Mouse (Mus musculus) retina, postnatal 1 day (tissue): ENCODE measurements around the gene Apobec3.
A peak's percentile ranks its signal among the peaks of the same experiment; 100 is the strongest.
"Not testable (repeated sequence)": the region's sequence is repeated elsewhere in the genome, so short reads cannot be mapped to it uniquely, and the experiment has no call there.

Experiments used
- DNase-seq: peaks from one replicate; pipeline ENCODE4 v3.0.0-alpha.2; 2012

Apobec3 gene

GRCm38 (mm10) chr15:79928736-79929135 lies 37.3 kb downstream of the Apobec3 start:
- DNase-seq = no peak

GRCm38 (mm10) chr15:79929734-79930133 lies 38.3 kb downstream of the Apobec3 start:
- no peak for DNase-seq

DNA sequence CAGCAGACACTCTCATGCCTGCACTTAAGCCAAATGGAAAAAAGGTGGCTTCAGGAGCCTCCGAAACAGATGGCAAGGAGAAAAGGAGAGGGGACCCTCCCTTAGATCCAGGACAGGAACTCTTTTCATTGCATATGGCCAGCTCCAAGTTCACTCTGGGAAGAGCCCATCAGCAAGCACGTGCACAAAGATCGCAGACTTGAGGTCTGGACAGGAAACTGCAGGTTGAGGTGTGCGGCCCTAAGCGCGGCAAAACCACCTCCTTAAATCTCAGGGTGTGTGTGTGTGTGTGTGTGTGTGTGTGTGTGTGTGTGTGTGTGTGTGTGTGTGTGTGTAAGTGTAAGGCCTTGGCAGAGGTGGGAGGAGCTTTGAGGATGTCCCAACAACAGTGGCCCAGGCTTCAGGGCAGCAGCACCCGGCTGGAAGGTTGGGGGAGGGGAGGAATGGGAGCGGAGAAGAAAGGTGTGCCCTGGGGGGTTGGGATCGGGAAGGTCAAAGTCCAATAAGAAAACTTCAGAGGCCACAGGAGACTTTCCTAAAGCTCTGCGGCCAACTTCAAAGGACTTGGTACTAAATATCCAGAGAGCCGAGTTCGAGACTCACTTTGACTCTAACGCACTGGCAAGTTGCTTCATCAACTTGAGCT lies 40.2 kb downstream of the Apobec3 start:
- no peak for DNase-seq

DNA sequence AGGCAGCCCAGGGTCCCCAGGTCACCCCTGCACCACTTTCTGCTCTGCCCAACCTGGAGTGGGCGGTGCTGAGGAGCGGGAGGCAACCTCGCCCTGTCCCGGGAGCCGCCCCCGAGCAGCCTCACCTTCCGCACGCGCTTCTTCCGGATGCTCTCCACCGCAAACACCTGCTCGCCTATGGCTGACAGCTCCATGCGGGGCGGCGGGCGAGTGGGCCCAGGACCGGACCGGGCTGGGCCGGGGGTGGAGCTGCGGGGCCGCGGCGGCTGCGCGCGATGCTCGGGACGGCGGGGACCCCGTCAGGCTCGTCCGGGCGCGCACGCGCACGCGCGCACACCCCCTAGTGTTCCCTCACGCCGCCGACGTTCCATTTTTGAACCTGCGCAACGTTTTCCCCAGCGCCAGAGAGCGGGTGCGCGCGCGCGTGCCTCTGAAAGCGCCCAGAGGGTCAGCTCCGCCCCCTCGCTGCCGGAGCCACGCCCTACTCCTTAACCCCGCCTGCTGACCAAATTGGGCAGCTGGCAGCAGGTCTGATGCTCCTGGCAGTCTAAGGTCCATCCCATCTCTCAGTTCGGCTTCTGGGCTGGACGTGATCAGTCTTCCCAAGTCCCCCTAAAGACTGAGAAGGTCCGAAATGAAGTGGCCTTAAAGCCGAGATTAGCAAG lies 41.0 kb downstream of the Apobec3 start:
- DNase-seq = peak; percentile 93

DNA sequence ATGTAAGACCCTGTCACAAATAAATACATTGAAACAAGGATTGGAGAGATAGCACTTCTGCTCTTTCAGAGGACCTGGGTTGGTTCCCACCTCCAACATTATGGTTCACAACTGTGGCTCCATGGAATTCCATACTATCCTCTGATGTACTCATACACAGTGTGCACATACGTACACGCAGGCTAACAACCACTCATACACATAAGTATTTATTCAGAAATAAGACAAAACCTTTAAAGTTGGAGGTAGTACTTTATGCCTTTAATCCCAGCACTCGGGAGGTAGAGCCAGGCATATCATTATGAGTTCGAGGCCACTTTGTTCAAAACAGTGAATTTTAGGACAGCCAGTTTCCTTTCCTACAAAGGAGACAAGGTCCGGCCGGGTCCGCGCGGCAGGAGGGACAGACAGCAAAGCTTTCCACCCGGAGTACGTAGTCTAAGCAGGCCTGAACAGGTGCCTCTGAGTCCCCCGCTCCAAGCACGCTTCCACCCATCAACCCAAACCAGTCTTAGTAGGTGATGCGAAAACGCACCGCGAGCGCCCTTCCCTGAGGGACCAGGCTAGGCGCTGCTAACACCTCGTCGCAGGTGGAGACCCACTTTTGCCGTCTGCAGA lies 41.7 kb downstream of the Apobec3 start:
- DNase-seq = no peak

GRCm38 (mm10) chr15:79933670-79934514 lies 42.4 kb downstream of the Apobec3 start:
- no peak for DNase-seq

- DNase-seq = no peak
These were observed 43.3 kb downstream of the Apobec3 start for GRCm38 (mm10) chr15:79934776-79935175.

- no peak for DNase-seq
These were observed 44.4 kb downstream of the Apobec3 start for GRCm38 (mm10) chr15:79935654-79936373.

GRCm38 (mm10) chr15:79936374-79936751 lies 44.9 kb downstream of the Apobec3 start:
- no peak for DNase-seq

GRCm38 (mm10) chr15:79939020-79939419 lies 47.6 kb downstream of the Apobec3 start:
- no peak for DNase-seq

GRCm38 (mm10) chr15:79939501-79939900 lies 48.0 kb downstream of the Apobec3 start:
- DNase-seq = not testable (repeated sequence)

DNA sequence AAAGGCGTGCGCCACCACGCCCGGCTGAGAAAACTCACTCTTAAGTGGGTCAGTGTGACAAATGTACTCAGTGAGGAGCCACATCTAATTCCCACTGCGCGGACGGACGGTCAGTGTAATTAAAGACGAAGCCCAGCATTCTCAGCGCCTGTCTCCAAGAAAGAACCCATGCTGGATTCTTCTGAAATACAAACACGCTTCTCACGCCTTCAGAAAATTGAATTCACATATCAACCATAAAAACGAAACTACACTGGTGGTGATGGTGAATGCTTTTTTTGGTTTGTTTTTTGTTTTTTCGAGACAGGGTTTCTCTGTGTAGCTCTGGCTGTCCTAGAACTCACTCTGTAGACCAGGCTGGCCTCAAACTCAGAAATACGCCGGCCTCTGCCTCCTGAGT lies 48.5 kb downstream of the Apobec3 start:
- no peak for DNase-seq

GRCm38 (mm10) chr15:79940932-79941331 lies 49.5 kb downstream of the Apobec3 start:
- DNase-seq = peak; percentile 76

DNA sequence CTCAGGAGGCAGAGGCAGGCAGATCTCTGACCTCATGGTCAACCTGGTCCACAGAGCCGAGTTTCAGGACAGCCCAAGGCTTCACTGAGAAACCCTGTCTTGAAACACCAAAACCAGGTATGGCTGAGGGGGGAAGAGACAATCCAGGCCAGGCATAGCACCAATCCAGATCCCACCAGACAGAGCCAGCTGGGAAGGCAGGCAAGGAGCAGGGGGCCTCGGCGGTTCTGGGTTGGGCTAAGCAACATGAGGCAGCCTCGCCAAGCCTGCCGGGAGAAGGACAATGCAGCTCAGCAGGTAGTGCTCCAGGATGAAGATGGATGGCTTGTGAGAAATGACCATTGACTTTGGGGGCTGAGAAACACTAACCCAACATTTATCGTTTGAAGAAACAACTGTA lies 51.1 kb downstream of the Apobec3 start:
- no peak for DNase-seq

- no peak for DNase-seq
These were observed 52.1 kb downstream of the Apobec3 start for GRCm38 (mm10) chr15:79943584-79943983.

DNA sequence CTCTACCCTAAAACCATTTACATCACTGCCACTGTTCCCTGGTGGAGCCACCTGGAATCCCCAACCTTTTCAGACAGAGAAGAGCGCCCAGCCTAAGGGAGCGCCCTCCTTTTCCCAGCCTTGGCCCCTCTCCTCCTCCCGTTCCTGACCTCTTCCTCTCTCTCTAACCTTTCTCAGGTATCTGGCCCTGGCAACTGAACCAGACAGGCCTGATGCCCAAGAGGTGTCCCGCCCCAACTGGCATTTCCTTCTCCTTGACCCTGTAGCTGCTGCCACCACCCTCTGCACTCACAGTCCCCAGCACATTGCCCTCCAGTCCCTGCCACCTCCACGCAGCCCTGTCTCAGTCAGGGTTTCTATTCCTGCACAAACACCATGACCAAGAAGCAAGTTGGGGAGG lies 53.5 kb downstream of the Apobec3 start:
- no peak for DNase-seq

GRCm38 (mm10) chr15:79946022-79946421 lies 54.6 kb downstream of the Apobec3 start:
- peak; percentile 89 for DNase-seq

GRCm38 (mm10) chr15:79946790-79947189 lies 55.3 kb downstream of the Apobec3 start:
- peak; percentile 53 for DNase-seq

DNA sequence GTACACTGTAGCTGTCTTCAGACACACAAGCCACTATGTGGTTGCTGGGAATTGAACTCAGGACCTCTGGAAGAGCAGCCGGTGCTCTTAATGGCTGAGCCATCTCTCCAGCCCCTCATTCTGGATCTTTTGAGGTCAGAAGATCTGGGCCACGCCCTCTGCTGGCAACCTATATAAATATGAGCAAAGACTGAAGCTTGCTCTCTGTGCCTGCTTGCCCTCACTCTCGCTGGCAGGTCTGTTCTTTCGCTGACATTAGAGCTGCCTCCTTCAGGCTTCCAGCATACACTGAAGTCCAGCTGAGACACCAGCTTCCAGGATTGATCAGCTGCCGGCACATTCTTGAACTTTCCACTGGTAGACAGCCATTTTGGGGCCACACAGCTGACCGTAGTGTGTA lies 56.2 kb downstream of the Apobec3 start:
- DNase-seq = no peak

GRCm38 (mm10) chr15:79950250-79951025 lies 59.0 kb downstream of the Apobec3 start:
- peak; percentile 91 for DNase-seq

DNA sequence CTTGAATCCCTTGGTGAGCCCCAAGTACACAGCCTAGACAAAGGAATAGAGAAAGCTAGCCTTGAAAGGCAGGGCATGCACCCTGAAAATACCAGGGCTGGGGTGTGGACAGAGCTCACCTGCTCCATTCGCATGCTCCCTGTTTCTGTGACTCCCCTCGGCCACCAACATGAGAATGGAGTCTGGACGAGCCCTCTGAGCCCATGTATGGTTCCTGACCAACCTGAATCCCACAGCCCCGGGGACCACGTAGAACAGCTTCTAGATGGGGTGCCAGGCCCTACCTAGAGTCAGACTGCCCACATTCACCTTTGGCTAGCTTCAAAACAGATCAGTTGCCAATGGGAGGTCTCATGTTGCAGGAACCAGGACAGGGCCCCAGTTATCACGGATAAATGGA lies 59.8 kb downstream of the Apobec3 start:
- no peak for DNase-seq
